Mouse (Mus musculus): ENCODE measurements at regions not wholly inside any gene's neighbourhood (a gene's known extent, or its start where the extent isn't known, plus 50 kb on each side); places are given as distances from the start of the nearest gene placed in this dataset.

DNA sequence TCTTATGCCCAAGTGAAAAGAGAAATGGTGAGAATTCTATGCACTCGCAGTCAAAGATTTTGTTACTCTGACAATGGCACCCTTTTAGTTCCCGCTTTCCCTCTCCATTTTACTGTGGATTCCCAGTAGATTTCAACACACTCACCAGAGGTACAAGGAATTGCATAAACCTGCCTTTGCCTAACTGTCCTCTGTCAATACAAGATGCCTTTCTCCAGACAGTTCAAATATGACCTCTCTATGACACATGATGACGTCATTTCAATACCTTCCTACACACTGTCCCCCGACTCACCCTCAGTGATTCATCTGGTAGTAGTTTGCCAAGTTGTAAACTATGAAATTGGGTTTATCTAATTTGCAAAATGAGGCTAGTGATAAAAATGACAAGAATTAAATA is 143.1 kb upstream of the Ppargc1a start:
- TF ChIP-seq CTCF (IDR thresholded peaks at IDR 0.05; ENCODE audit: low read depth, low read length) (no peak), POLR2A (IDR thresholded peaks at IDR 0.05; ENCODE audit: extremely low read depth, insufficient read depth, low read length) (no peak)
